Mouse (Mus musculus) brain, embryonic 14.5 days (tissue): ENCODE results near the gene Mov10.

ENCODE experiments used
- CTCF ChIP-seq: fragments of 200-500 bp; IDR thresholded peaks from 2 replicates; pipeline ENCODE4 v1.5.1; 2012; ENCODE audit warnings: inconsistent platforms, mild to moderate bottlenecking, moderate library complexity, borderline replicate concordance; ENCODE audit not compliant: insufficient read depth, insufficient read length; ENCODE audit errors: extremely low read depth
- POLR2A ChIP-seq: fragments of 200-500 bp; IDR thresholded peaks from 2 replicates; pipeline ENCODE4 v1.6.1; 2012; ENCODE audit warnings: mild to moderate bottlenecking, inconsistent platforms, borderline replicate concordance; ENCODE audit not compliant: poor library complexity, insufficient read depth, insufficient read length, severe bottlenecking; ENCODE audit errors: extremely low read depth

GRCm38 (mm10) chr3:104854465-104854864, 36.1 kb upstream of the Mov10 start:
- TF ChIP-seq CTCF (no peak), POLR2A (no peak)
